Mouse (Mus musculus) cerebellum, adult 2 months (tissue): ENCODE measurements around the gene Gm49373. TPM values are rescaled to one million over a fixed set of nuclear protein-coding genes. Genes with fewer than 3 reads are reported as not detected.

Experiments used
- DNase-seq, 2 experiments: peaks; one replicate each; pipeline ENCODE4 v3.0.0; 2021
- H3K27ac ChIP-seq: fragments of 200-500 bp; 2 replicates; pipeline ENCODE4 v1.5.1; 2012; ENCODE audit warnings: low read length, control low read depth, inconsistent platforms; ENCODE audit not compliant: insufficient read depth
- H3K27me3 ChIP-seq: fragments of 200-500 bp; 2 replicates; pipeline ENCODE4 v1.6.1; 2012; ENCODE audit warnings: inconsistent platforms, mild to moderate bottlenecking, low read length, moderate library complexity; ENCODE audit not compliant: control insufficient read depth, insufficient read depth
- H3K4me1 ChIP-seq: fragments of 200-500 bp; 2 replicates; pipeline ENCODE4 v1.6.1; 2011; ENCODE audit warnings: low read length; ENCODE audit not compliant: control insufficient read depth, insufficient read depth
- H3K4me3 ChIP-seq: fragments of 200-500 bp; replicated peaks from 2 replicates; pipeline ENCODE3; 2011; ENCODE audit warnings: mild to moderate bottlenecking, low read depth, low read length, control low read depth; ENCODE audit not compliant: insufficient read depth
- CTCF ChIP-seq: fragments of 200-500 bp; IDR thresholded peaks from 2 replicates; pipeline ENCODE4 v1.5.1; 2011; ENCODE audit warnings: low read depth, mild to moderate bottlenecking, control low read depth, low read length, moderate library complexity, borderline replicate concordance; ENCODE audit not compliant: insufficient read depth
- POLR2A ChIP-seq: fragments of 200-500 bp; IDR thresholded peaks from 2 replicates; pipeline ENCODE4 v1.6.1; 2011; ENCODE audit warnings: low read length, control low read depth, borderline replicate concordance; ENCODE audit not compliant: insufficient read depth
- WGBS: fragments of 180-500 bp; shearing (Covaris S2); methylation state at CpG from one replicate; pipeline ENCODE4 v1.1.7; 2018; 5-methylcytosine and 5-hydroxymethylcytosine counted together
- polyA plus RNA-seq: library from polyadenylated mRNA; depleted of rRNA; stranded (reverse); fragments of >200 nt; gene quantifications from 2 replicates; pipeline ENCODE4 v1.2.3, GENCODE M21; 2012; rRNA removed

Gm49373 gene
- 1.8 and 2.2 TPM in 2 replicates for polyA plus RNA-seq

DNA sequence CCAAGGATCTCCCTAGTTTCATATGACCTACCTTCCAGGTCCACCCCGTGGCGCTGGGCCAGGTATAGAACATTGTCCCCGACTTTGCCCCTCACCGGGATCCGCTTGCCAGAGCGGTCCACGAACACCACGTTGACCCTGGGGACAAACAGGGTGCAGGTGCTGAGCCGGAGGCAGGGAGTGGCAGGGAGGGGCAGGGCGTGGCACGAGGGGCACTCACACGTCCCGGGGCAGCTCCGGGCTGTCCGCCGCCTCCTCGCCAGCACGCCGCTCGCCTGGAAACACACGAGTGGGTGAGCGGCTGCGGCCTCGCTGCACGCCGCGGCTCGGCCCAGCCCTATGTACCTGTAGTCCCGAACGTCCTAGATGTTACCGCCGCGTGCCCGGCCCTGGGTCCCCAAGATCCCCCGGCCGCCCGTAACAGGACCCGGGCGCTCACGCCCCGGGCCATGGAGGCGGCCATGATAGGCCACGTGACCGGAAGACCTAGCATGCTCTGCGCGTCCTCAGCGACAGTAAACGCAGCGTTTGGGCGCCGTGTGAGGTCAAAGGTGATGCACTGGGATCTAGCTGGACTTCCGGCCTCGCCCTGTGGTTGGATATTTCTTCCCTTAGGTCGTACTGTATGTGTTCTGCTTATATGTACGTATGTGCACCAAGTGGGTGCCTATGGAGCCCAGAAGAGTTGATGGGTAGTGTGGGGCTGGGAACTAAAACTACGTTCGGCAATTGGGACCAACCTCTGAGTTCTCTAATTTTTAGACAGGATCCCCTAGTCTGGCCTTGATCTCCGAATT, at the start of gene Gm49373, which contains the start of gene Fdx1l:
TSS of gene Gm49373 (minus strand) at position 53 of the 797 bp plus-strand sequence.
TSS of gene Fdx1l (minus strand) at position 571 of the 797 bp plus-strand sequence.
- peak; percentile 88 to 89 for DNase-seq
- WGBS, result 2% methylated on average over 58 of the region's 58 CpGs

DNA sequence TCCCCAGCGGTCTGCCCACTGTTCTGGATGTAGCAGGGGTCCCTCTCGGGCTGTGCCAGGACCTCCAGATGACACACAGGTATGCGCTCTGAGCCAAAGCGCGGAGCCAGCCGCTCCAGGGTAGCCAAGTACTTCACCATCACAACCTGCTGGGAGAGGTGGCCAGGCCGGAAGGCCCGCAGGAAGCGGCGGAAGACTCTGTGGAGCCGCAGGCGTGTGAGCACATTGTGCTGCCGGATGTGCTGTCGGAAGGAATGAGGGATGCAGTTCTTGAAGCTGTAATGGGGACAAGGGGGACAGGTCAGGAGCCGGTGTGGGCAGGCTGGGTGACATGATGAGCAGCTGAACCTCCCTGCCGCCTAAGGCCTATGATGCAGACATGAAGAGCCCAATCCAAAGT, 48.6 kb upstream of the Gm49373 start:
- Histone ChIP-seq H3K4me3 (no peak overlapping the region), H3K27me3 (no peaks in the 10 kb centered on the region), H3K4me1 (no peaks in the 10 kb centered on the region), H3K27ac (no peak overlapping the region)
- 91% methylated on average over 16 of the region's 16 CpGs for WGBS
- TF ChIP-seq CTCF (no peak), POLR2A (no peak)
- DNase-seq, result no peak

More for the DNA sequence above, at the start of gene Gm49373, which contains the start of gene Fdx1l:
- TF ChIP-seq POLR2A (peak; percentile 71; the same call in 1 of the 2 replicates), CTCF (no peak)
- H3K27ac ChIP-seq, result no peak within 1 kb of the TSS
- H3K4me3 ChIP-seq, result peak within 1 kb of the TSS; percentile 81
- H3K27me3 ChIP-seq, result no peaks in the 10 kb centered on the region
- no peaks in the 10 kb centered on the region; the same call in 1 of the 2 replicates for H3K4me1 ChIP-seq

DNA sequence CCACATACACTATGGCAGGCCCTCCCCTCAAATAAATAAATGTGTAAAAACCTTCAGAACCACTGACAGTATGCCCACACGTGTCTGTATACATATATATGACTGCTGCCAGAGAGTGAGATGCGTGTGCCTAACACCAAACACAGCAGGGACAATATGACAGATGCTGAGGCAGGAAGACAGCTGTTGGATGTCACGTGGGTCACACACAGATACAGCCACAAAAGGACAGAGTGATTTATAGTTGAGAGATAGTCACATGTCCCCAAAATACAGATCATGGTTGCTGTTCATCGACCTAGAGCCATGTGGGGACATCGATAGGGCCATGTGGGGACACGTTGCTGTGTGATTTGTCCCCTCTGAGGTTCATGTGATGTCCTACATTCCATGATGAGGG, 44.2 kb upstream of the Gm49373 start:
- H3K27me3 ChIP-seq, result no peaks in the 10 kb centered on the region
- no peak overlapping the region for H3K4me3 ChIP-seq
- WGBS, result 63% methylated on average over 6 of the region's 6 CpGs
- no peak for DNase-seq
- no peak overlapping the region for H3K27ac ChIP-seq
- TF ChIP-seq POLR2A (no peak), CTCF (no peak)
- H3K4me1 ChIP-seq, result peaks cover 13% of the 10 kb centered on the region

DNA sequence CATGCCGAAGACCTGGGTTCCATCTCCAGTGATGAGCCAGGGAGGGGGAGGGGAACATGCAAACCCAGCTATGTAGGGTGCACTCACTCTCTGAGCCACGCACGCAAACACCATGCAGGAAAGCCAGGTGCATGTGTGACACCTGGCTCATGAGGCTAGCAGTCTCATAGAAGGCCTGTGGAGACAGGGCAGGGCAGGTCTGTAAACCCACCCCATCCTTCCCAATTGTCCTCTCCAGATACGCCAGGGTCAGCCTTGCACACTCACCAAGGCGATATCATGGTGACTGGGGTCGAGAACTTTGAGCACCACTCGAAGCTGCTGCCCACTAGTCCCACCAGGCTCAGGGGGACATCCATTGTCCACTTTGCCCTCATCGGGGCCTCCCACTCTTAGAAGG, 42.2 kb upstream of the Gm49373 start:
- 92% methylated on average over 8 of the region's 8 CpGs for WGBS
- Histone ChIP-seq H3K4me1 (peaks cover 13% of the 10 kb centered on the region), H3K27ac (no peak overlapping the region), H3K4me3 (no peak overlapping the region), H3K27me3 (no peaks in the 10 kb centered on the region)
- no peak for TF ChIP-seq POLR2A
- no peak for TF ChIP-seq CTCF
- DNase-seq, result no peak

DNA sequence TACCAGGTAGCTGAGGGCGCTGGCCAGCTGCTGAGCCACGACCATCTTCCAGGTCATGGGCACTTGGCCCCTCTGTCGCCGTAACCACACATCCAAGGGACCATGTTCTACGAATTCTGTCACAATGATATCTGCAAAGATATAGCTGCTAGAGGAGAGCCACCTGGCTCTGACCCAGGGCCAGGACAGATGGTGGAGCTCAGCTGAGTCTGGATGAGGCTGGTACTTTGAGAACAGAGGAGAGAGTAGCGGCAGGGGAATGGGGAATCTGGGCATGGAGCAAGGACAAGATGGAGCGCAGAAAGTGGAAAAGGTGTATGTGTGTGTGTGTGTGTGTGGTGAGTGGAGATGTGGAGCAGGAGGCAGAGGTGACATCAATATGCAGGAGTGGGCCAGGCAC, 41.3 kb upstream of the Gm49373 start:
- H3K4me3 ChIP-seq, result no peak overlapping the region
- TF ChIP-seq POLR2A, result no peak
- TF ChIP-seq CTCF, result no peak
- H3K27ac ChIP-seq, result no peak overlapping the region
- peaks cover 13% of the 10 kb centered on the region for H3K4me1 ChIP-seq
- H3K27me3 ChIP-seq, result no peaks in the 10 kb centered on the region
- WGBS, result 40% methylated on average over 7 of the region's 7 CpGs
- peak in 1 of 2 experiments; percentile 36 for DNase-seq

DNA sequence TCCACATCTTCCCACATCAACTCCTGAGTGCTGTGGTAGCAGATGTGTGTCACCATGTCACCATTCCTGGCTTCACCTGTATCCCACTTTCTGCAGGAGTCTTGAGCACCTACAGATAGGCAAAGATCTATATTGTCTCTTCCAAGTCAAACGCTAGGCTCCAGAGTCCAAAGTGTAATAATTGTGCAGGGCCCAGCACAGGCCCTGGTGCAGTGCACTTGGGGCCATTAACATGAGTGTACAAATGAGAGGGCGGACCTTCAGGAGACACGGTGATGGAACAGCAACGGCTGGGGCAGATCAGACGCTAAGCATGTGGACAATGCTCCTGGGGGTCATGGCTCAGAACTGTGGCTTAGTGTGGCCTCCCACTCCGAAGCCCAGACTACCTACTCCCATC, 40.9 kb upstream of the Gm49373 start:
- DNase-seq, result no peak
- 74% methylated on average over 6 of the region's 6 CpGs for WGBS
- Histone ChIP-seq H3K27ac (no peak overlapping the region), H3K4me1 (peaks cover 13% of the 10 kb centered on the region), H3K4me3 (no peak overlapping the region), H3K27me3 (no peaks in the 10 kb centered on the region)
- no peak for TF ChIP-seq POLR2A
- no peak for TF ChIP-seq CTCF

DNA sequence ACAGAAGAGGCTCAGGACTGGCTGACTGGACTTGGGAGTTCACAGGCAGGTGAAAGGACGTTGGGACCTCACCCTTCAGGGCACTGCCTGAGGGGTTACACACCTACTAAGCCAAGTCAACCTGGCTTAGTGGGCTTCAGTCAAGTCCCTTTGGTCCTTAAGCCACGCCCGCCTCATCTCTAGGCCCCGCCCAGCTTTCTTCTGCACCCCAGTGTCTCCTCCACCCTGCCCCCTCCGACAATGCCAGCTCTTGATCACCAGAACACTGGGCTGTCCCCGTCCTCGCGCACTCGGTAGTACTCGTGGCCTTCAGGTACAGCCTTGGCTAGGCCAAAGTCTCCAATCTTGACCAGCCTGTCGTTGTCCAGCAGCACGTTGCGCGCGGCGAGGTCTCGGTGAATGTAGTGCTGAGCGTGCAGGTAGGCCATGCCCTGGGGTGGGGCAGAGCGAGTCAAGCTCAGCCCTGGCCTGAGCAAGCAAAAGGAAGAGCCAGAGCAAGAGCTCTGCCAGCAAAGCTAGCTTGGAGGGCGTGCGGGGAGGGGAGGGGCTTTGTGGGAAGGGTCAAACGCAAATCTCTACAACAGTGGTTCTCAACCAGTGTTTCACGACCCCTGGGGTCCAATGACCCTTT, 34.8 kb upstream of the Gm49373 start:
- no peak overlapping the region for H3K27ac ChIP-seq
- DNase-seq, result no peak
- no peaks in the 10 kb centered on the region for H3K27me3 ChIP-seq
- no peaks in the 10 kb centered on the region for H3K4me1 ChIP-seq
- no peak for TF ChIP-seq CTCF
- no peak for TF ChIP-seq POLR2A
- no peak overlapping the region for H3K4me3 ChIP-seq
- 57% methylated on average over 23 of the region's 23 CpGs for WGBS
